Mouse (Mus musculus) MEL (cell line): ENCODE results near the gene 4931414P19Rik. TPM values are rescaled to one million over a fixed set of nuclear protein-coding genes. Genes with fewer than 3 reads are reported as not detected.

Experiments used
- DNase-seq: peaks from one replicate; pipeline ENCODE4 v3.0.0; 2011; ENCODE audit warnings: low read depth, low spot score
- H3K27ac ChIP-seq: 2 replicates; pipeline ENCODE4 v1.5.1; 2012; ENCODE audit warnings: low read depth, mild to moderate bottlenecking, control low read depth, low read length, moderate library complexity; ENCODE audit not compliant: control insufficient read depth
- H3K27me3 ChIP-seq, 2 experiments: fragments of 150-350 bp in 1 of 2; sonication (generic) in 1 of 2; 2 replicates each; pipeline ENCODE4 v1.6.1; 2012; ENCODE audit warnings: low read length in 2 of 2, mild to moderate bottlenecking in 2 of 2, improper control_type of control experiment in 1 of 2, moderate library complexity in 1 of 2; ENCODE audit not compliant: insufficient read depth in 2 of 2, control insufficient read depth in 1 of 2
- H3K36me3 ChIP-seq, 2 experiments: 2 replicates each; pipeline ENCODE4 v1.6.1; 2012 to 2014; ENCODE audit warnings: low read length in 2 of 2, improper control_type of control experiment in 1 of 2, inconsistent platforms in 1 of 2, mild to moderate bottlenecking in 1 of 2; ENCODE audit not compliant: insufficient read depth in 2 of 2, control insufficient read depth in 1 of 2
- H3K4me1 ChIP-seq, 2 experiments: fragments of 150-350 bp in 1 of 2; sonication (generic) in 1 of 2; 2 replicates each; pipeline ENCODE4 v1.6.1; 2012; ENCODE audit warnings: low read length in 2 of 2, improper control_type of control experiment in 1 of 2, mild to moderate bottlenecking in 1 of 2; ENCODE audit not compliant: insufficient read depth in 2 of 2, control insufficient read depth in 1 of 2
- H3K4me3 ChIP-seq, 2 experiments: fragments of 150-350 bp in 1 of 2; sonication (generic) in 1 of 2; 2 replicates each; pipeline ENCODE4 v1.5.1; 2012; ENCODE audit warnings: low read depth in 2 of 2, low read length in 2 of 2, mild to moderate bottlenecking in 2 of 2, moderate library complexity in 2 of 2, control low read depth in 1 of 2, improper control_type of control experiment in 1 of 2; ENCODE audit not compliant: control insufficient read depth in 1 of 2, insufficient read depth in 1 of 2
- H3K79me2 ChIP-seq: 2 replicates; pipeline ENCODE4 v1.6.1; 2012; ENCODE audit warnings: mild to moderate bottlenecking, low read length, moderate library complexity; ENCODE audit not compliant: control insufficient read depth, poor library complexity, insufficient read depth
- H3K9ac ChIP-seq: 2 replicates; pipeline ENCODE4 v1.6.1; 2012; ENCODE audit warnings: low read depth, mild to moderate bottlenecking, control low read depth, low read length, moderate library complexity; ENCODE audit not compliant: control insufficient read depth, poor library complexity, severe bottlenecking
- H3K9me3 ChIP-seq: fragments of 150-350 bp; sonication (generic); replicated peaks from 2 replicates; pipeline ENCODE4 v1.6.1; 2012; ENCODE audit warnings: mild to moderate bottlenecking, low read length, improper control_type of control experiment, moderate library complexity; ENCODE audit not compliant: insufficient read depth
- CHD1 ChIP-seq: IDR thresholded peaks from 2 replicates; pipeline ENCODE4 v1.6.1; 2012; ENCODE audit warnings: low read depth, mild to moderate bottlenecking, inconsistent platforms, low read length, improper control_type of control experiment
- CTCF ChIP-seq, 3 experiments: IDR thresholded peaks in 2 of 3; conservative IDR thresholded peaks in 1 of 3; 2 replicates each; pipeline ENCODE4 v1.5.1; 2011 to 2012; ENCODE audit warnings: low read length in 3 of 3, low read depth in 2 of 3, mild to moderate bottlenecking in 2 of 3, improper control_type of control experiment in 1 of 3, inconsistent platforms in 1 of 3, mixed read lengths in 1 of 3, moderate library complexity in 1 of 3; ENCODE audit not compliant: control insufficient read depth in 1 of 3, insufficient read depth in 1 of 3, poor library complexity in 1 of 3, severe bottlenecking in 1 of 3
- E2F4 ChIP-seq: IDR thresholded peaks from 2 replicates; pipeline ENCODE4 v1.6.1; 2011; ENCODE audit warnings: low read depth, low read length, improper control_type of control experiment, borderline replicate concordance
- EP300 ChIP-seq, 2 experiments: IDR thresholded peaks; 2 replicates each; pipeline ENCODE4 v1.6.1; 2011; ENCODE audit warnings: improper control_type of control experiment in 2 of 2, low read length in 2 of 2, low read depth in 1 of 2, mild to moderate bottlenecking in 1 of 2
- GABPA ChIP-seq: IDR thresholded peaks from 2 replicates; pipeline ENCODE4 v1.6.1; 2012; ENCODE audit warnings: low read depth, mild to moderate bottlenecking, inconsistent platforms, low read length, improper control_type of control experiment, moderate library complexity
- GATA1 ChIP-seq: IDR thresholded peaks from 2 replicates; pipeline ENCODE4 v1.6.1; 2011; ENCODE audit warnings: low read depth, low read length, improper control_type of control experiment
- KAT2A ChIP-seq: conservative IDR thresholded peaks from 2 replicates; pipeline ENCODE4 v1.6.1; 2012; ENCODE audit warnings: low read depth, low read length, improper control_type of control experiment, inconsistent platforms
- MAFK ChIP-seq: IDR thresholded peaks from 2 replicates; pipeline ENCODE4 v1.6.1; 2011; ENCODE audit warnings: low read depth, mild to moderate bottlenecking, low read length, improper control_type of control experiment, borderline replicate concordance
- MEF2A ChIP-seq: IDR thresholded peaks from 2 replicates; pipeline ENCODE4 v1.6.1; 2014; ENCODE audit warnings: low read depth, mild to moderate bottlenecking, inconsistent platforms, low read length, improper control_type of control experiment; ENCODE audit not compliant: poor library complexity, insufficient replicate concordance, severe bottlenecking; ENCODE audit errors: extremely low read depth
- MXI1 ChIP-seq: IDR thresholded peaks from 2 replicates; pipeline ENCODE4 v1.6.1; 2011; ENCODE audit warnings: mild to moderate bottlenecking, low read depth, low read length, improper control_type of control experiment
- MYB ChIP-seq: IDR thresholded peaks from 2 replicates; pipeline ENCODE4 v1.6.1; 2011; ENCODE audit warnings: mild to moderate bottlenecking, low read depth, low read length, improper control_type of control experiment
- NELFE ChIP-seq: IDR thresholded peaks from 2 replicates; pipeline ENCODE4 v1.6.1; 2011; ENCODE audit warnings: low read depth, low read length, improper control_type of control experiment
- NRF1 ChIP-seq: IDR thresholded peaks from 2 replicates; pipeline ENCODE4 v1.6.1; 2014; ENCODE audit warnings: low read depth, mild to moderate bottlenecking, inconsistent platforms, low read length, improper control_type of control experiment, moderate library complexity; ENCODE audit not compliant: poor library complexity, insufficient read depth, severe bottlenecking
- POLR2A ChIP-seq, 2 experiments: IDR thresholded peaks; 2 replicates each; pipeline ENCODE4 v1.6.1; 2011 to 2012; ENCODE audit warnings: low read length in 2 of 2, mild to moderate bottlenecking in 2 of 2, control low read depth in 1 of 2, improper control_type of control experiment in 1 of 2, low read depth in 1 of 2, moderate library complexity in 1 of 2; ENCODE audit not compliant: control insufficient read depth in 1 of 2, insufficient read depth in 1 of 2, poor library complexity in 1 of 2
- POLR2AphosphoS5 ChIP-seq: IDR thresholded peaks from 2 replicates; pipeline ENCODE4 v1.6.1; 2012; ENCODE audit warnings: low read depth, borderline replicate concordance, mild to moderate bottlenecking, inconsistent platforms, low read length, moderate library complexity, mixed read lengths
- SIN3A ChIP-seq: IDR thresholded peaks from 2 replicates; pipeline ENCODE4 v1.6.1; 2012; ENCODE audit warnings: low read length, improper control_type of control experiment, inconsistent platforms
- TBP ChIP-seq: IDR thresholded peaks from 2 replicates; pipeline ENCODE4 v1.8.0; 2011; ENCODE audit warnings: low read depth, low read length, improper control_type of control experiment
- TCF12 ChIP-seq: IDR thresholded peaks from 2 replicates; pipeline ENCODE4 v1.6.1; 2014; ENCODE audit warnings: low read depth, mild to moderate bottlenecking, inconsistent platforms, low read length, improper control_type of control experiment, moderate library complexity
- ZC3H11A ChIP-seq: IDR thresholded peaks from 2 replicates; pipeline ENCODE4 v1.6.1; 2012; ENCODE audit warnings: low read depth, mild to moderate bottlenecking, inconsistent platforms, low read length, improper control_type of control experiment
- ZKSCAN1 ChIP-seq: IDR thresholded peaks from 2 replicates; pipeline ENCODE4 v1.6.1; 2012; ENCODE audit warnings: low read depth, mild to moderate bottlenecking, inconsistent platforms, low read length, improper control_type of control experiment, moderate library complexity
- ZMIZ1 ChIP-seq: IDR thresholded peaks from 2 replicates; pipeline ENCODE4 v1.6.1; 2012; ENCODE audit warnings: low read depth, mild to moderate bottlenecking, inconsistent platforms, low read length, improper control_type of control experiment, moderate library complexity
- polyA plus RNA-seq, 2 experiments: library from polyadenylated mRNA; stranded (reverse) in 1 of 2; unstranded in 1 of 2; fragments of >175 nt in 1 of 2; fragments of >200 nt in 1 of 2; gene quantifications; 2 replicates each; pipeline versions ENCODE4 v1.2.1 to v1.2.4; 2012; ENCODE audit warnings: low replicate concordance in 2 of 2, low read depth in 1 of 2; ENCODE audit not compliant: insufficient read length in 2 of 2, insufficient read depth in 1 of 2, missing spikeins in 1 of 2
- total RNA-seq: library from RNA; depleted of rRNA; stranded (reverse); fragments of 300-350 nt; gene quantifications from 2 replicates; pipeline ENCODE4 v1.2.3, GENCODE M21; 2012

The 4931414P19Rik gene
- total and polyA plus RNA-seq, 3 experiments: 1.9 to 4.8 TPM; not detected in 1

- Histone ChIP-seq H3K9ac (no peak overlapping the region), H3K27me3 (no peaks in the 10 kb centered on the region), H3K4me1 (peaks cover 2 to 15% of the 10 kb centered on the region in 2 experiments; a peak in 2 of 4 replicates), H3K27ac (no peak overlapping the region), H3K4me3 (no peak overlapping the region), H3K79me2 (peaks cover 3% of the 10 kb centered on the region; the same call in 1 of the 2 replicates)
- DNase-seq: no peak
- TF ChIP-seq GABPA (no peak), E2F4 (no peak), MYB (no peak), EP300 (IDR thresholded peaks at IDR 0.05; ENCODE audit: low read depth in 1 of 2, low read length in 2 of 2) (no peak), MAFK (no peak), MEF2A (no peak), ZC3H11A (no peak), POLR2AphosphoS5 (no peak)
- TF ChIP-seq, all 39 proteins: peak for 0
- H3K9me3 ChIP-seq: no peaks in the 10 kb centered on the region
- peaks cover 2 to 16% of the 10 kb centered on the region in 2 experiments; a peak in 3 of 4 replicates for H3K36me3 ChIP-seq
Measured at GRCm38 (mm10) chr14:54607226-54607625, 1.4 kb upstream of the 4931414P19Rik start.

GRCm38 (mm10) chr14:54603686-54604085 lies 2.1 kb downstream of the 4931414P19Rik start:
- peak overlapping the region; percentile 47 to 50 for H3K4me3 ChIP-seq
- H3K9ac ChIP-seq: peak overlapping the region; percentile 62
- H3K27ac ChIP-seq: peak overlapping the region; percentile 83
- peaks cover 0 to 27% of the 10 kb centered on the region in 2 experiments; a peak in 2 of 4 replicates for H3K36me3 ChIP-seq
- H3K9me3 ChIP-seq: no peaks in the 10 kb centered on the region
- H3K27me3 ChIP-seq: no peaks in the 10 kb centered on the region
- peaks cover 3% of the 10 kb centered on the region; the same call in 1 of the 2 replicates for H3K79me2 ChIP-seq
- peaks cover 7 to 25% of the 10 kb centered on the region in 2 experiments for H3K4me1 ChIP-seq
- no peak for DNase-seq
- TF ChIP-seq CHD1 (peak; percentile 56; the same call in 1 of the 2 replicates), MYB (no peak)

DNA sequence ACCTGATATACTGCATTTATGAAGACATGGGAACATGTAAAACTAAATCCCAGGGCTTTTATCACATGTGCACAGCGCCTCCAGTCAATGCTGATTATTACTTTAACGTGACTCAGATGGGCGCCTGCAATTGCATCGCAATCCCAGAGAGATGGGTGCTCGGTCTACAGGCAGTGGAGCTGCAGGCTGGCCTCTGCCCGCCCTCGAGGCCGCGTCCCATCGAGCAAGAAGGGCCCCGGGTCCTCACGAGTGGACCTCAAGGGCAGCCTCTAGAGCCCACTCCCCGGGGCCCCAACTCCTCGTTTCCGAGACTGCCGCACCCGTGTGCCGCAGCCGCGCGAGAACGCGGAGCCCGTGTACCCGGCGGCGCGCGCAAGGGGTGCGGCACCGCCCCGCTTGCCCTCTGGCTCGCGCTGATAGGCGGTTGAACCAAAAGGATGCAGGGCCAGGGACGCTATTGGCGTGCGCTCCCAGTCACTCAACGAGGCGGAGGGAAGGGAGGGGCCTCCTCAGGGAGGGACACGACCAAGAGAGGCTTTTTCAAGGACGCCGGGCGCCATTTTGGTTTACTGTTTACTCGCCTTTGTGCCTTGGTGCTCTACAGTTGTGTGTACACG lies 2.6 kb downstream of the 4931414P19Rik start:
- Histone ChIP-seq H3K36me3 (peaks cover 0 to 27% of the 10 kb centered on the region in 2 experiments; a peak in 2 of 4 replicates), H3K9ac (peak overlapping the region; percentile 93), H3K9me3 (no peaks in the 10 kb centered on the region), H3K27me3 (no peaks in the 10 kb centered on the region), H3K79me2 (peaks cover 3% of the 10 kb centered on the region; the same call in 1 of the 2 replicates), H3K27ac (peak overlapping the region; percentile 90), H3K4me1 (peaks cover 7 to 25% of the 10 kb centered on the region in 2 experiments), H3K4me3 (peak overlapping the region; percentile 62 to 83)
- DNase-seq: peak; percentile 98
- peak in 1 of 2 experiments; percentile 55; a peak in 2 of 4 replicates for TF ChIP-seq EP300 (IDR thresholded peaks at IDR 0.05; ENCODE audit: low read depth in 1 of 2, low read length in 2 of 2)
- no peak for TF ChIP-seq ZC3H11A
- no peak; the same call in 1 of the 2 replicates for TF ChIP-seq KAT2A
- TF ChIP-seq NELFE: peak; percentile 93
- peak; percentile 76; the same call in 1 of the 2 replicates for TF ChIP-seq ZMIZ1
- peak; percentile 60 for TF ChIP-seq GATA1
- no peak for TF ChIP-seq MEF2A
- TF ChIP-seq SIN3A: peak; percentile 28; the same call in 1 of the 2 replicates
- no peak for TF ChIP-seq ZKSCAN1
- no peak for TF ChIP-seq MYB
- peak; percentile 81 to 82 for TF ChIP-seq POLR2A (IDR thresholded peaks at IDR 0.05; ENCODE audit: control insufficient read depth in 1 of 2, insufficient read depth in 1 of 2, low read depth in 1 of 2, low read length in 2 of 2, poor library complexity in 1 of 2)
- peak; percentile 82 for TF ChIP-seq MXI1
- peak; percentile 73 for TF ChIP-seq TBP
- TF ChIP-seq TCF12: peak; percentile 57; the same call in 1 of the 2 replicates
- peak; percentile 68 for TF ChIP-seq NRF1
- TF ChIP-seq POLR2AphosphoS5: peak; percentile 93; the same call in 1 of the 2 replicates
- TF ChIP-seq GABPA: no peak
- peak in 1 of 3 experiments; percentile 16; a peak in 1 of 6 replicates for TF ChIP-seq CTCF (IDR thresholded peaks at IDR 0.05 in 2 of 3, conservative IDR thresholded peaks at IDR 0.05 in 1 of 3; ENCODE audit: control insufficient read depth in 1 of 3, insufficient read depth in 1 of 3, low read depth in 2 of 3, low read length in 3 of 3, poor library complexity in 1 of 3, severe bottlenecking in 1 of 3)
